Mouse (Mus musculus) A20 (cell line): ENCODE data around the gene Npffr2.
"Not testable (repeated sequence)": the region's sequence is repeated elsewhere in the genome, so short reads cannot be mapped to it uniquely, and the experiment has no call there.

ENCODE experiments used
- DNase-seq: peaks from one replicate; pipeline ENCODE4 v3.0.0-alpha.2; 2011; ENCODE audit warnings: low read depth, low spot score

Npffr2 gene

DNA sequence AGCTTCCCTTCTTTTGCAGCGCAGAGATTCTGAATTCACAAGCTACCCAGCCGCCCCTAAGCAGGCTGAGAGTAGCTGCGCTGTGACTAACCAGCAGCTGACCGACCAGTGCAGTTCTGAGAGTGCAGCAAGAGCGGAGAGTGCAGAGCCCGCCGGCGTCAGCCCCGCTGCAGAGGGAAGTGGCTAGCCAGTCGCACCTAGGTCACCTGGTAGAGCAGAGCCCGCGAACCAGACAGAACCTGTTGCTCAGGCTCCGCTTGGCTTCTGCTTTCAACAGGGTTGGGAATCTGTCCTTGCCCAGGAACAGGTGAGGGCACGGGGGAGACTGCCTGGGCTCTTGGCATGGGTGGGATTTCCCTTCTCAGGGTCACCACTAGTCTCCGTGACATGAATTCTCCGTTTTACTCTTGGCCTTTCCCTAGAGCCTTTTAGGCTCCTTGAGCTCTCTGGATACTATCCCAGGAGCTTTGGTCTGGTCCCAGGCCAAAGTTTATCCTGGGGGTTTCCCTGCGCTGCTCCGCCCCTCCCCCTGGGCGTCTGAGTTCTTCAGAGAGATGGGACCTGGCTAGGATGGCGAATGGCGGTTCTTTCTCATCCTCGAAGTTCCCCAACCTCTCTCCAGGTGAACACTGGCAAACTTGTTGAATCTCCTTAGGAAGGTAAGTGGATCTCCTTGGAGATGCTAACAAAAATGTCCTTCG is at the start of gene Npffr2:
Npffr2 (plus strand) TSS at position 552 of the 701 bp plus-strand sequence.
- DNase-seq: no peak

DNA sequence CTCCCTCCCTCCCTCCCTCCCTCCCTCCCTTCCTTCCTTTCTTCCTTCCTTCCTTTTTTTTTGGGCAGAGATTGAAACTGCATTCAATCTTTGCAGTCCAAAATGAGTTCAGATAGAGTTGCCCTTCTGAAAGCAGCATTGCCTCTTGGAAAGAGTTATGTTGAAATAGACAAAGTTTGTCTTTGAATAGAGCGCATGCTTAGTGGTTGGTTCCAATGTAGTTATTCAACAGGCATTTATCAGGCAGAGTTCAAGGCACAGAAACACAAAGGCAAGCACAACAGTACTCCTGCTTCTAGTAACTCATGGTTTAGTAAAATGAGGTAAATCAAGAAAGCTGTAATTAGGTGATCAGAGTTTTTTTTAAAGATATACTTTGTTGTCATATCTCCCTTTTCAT is 34.7 kb upstream of the Npffr2 start:
- no peak for DNase-seq

DNA sequence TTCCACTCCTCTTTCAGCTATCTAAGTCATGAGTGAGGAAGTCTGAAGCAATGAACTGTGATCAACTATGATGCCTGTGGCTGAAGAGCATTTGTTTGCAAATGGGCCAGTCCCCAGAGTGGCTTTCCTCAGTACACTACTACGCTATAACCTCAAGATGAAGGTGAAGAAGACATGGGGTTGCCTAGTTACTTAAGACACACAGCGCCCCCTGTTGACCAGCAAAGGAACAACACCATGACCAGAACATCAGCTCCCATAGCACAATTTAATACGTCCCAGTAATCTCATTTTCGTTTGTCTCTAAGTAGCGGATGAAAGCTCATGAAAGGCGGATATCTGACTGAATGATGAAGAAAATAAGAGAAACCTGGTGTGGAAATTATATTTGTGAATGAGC is 27.0 kb upstream of the Npffr2 start:
- no peak for DNase-seq

DNA sequence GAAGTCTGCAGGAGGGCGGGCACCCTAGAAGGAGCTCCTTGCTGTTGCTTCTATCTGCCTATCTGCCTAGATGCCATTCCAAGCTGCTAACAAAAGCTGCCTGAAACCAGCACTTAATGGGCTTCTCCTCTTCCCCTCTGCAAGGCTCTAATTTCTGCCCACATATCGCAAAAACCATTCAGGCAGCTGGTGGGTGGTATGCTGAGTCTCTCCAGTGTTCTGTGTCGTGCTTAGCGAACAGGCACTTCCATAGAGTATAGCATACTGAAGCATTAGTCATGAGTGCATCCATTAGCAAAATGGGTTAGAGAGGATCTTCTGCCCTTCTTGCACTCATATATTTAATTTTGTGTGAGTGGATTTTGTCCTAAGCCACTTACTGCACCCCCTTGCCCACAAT is 8.6 kb upstream of the Npffr2 start:
- DNase-seq: no peak

DNA sequence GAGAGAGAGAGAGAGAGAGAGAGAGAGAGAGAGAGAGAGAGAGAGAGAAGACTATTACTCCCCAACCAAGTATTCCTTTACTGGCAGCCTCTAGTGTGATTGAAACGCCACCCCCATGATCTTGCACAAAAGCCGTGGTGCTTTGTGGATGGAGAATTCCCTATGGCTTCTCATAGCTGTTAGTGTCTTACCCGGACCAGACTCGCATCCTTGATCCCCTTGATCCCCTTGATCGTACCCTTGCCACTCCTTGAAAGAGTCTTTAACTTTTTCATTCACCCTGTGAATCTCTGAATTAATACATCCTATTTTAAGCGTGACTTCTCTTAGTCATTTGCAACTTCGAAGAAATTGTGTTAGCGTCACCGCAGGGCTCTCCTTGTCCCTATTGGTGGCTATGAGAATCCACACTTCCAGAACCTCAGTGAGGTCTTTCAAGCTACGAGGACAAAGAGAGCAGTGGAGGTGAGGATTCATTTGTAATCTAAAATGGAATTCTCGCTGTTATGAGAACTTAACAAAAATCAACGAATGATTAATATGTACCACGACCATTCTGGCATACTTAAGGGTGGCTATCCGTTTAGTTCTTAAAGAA is 949 bp upstream of the Npffr2 start:
- DNase-seq: no peak

DNA sequence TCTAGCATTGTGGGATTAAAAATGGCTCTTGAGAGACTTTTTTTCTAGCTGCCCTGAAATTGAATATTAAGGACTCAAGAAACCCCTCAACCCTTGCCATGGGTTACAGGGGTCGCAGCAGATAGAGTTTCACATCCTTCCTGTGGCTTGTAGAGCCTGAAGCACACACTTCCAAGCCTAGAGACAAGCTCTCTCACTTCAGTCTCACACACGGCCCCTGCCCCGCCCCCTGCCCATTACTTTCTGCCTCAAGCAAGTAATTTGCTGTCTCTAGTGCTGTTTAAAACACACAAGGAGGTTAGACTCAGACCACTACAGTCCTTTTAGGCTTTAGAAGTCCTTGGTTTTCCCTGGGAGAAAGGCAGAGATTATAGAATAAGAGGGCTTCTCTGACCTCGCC is 1.7 kb downstream of the Npffr2 start:
- DNase-seq: no peak

DNA sequence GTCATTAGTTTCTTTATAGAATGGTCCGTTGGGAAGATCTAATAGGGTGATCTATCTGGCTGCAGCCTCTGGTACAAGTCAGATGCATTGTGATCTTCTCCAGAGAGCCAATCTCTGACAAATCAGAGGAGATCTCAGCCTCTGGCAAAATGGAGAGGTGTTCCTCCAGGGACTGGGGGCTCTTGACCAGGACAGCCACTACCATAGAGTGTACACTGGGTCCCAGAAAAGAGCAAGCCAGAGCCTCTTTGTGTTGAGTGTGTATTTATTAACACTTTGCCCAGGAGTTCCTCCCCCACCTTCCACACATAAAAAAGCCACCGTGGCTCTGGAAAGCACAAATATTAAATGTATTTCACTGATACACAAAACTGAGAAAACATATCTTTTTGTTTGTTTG is 2.2 kb downstream of the Npffr2 start:
- DNase-seq: no peak

DNA sequence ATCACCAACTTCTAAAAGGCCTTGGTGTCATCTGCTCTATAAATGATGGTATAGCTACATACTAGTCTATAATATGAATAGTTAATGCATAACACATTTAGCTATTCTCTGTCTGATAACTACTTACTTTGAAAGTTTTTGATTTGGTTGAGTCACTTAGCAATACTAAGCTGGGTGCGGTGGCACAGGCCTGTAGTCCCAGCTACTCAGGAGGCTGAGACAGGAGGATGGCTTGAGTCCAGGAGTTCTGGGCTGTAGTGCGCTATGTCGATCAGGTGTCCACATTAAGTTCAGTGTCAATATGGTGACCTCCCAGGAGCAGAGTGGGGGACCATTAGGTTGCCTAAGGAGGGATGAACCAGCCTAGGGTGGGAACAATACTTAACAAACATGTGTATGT is 8.8 kb downstream of the Npffr2 start:
- no peak for DNase-seq

DNA sequence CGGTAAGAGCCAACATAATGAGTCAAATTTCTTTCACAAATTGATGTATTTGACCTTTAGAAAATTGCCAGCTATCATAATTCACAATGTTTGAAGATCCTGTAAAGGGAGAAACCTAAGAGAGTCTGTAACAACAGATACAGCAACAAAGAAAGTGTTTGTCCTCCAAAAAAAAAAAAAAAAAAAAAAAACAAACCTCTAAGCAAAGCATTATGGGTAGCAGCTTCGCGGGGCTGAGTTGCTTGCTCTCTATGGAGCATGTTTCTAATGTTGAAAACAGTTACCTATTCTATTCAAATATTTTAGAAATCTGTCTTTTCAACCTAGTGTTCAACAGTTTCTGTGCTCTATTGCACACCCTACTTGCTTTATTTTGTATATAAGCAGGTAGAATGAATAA is 15.2 kb downstream of the Npffr2 start:
- DNase-seq: no peak

DNA sequence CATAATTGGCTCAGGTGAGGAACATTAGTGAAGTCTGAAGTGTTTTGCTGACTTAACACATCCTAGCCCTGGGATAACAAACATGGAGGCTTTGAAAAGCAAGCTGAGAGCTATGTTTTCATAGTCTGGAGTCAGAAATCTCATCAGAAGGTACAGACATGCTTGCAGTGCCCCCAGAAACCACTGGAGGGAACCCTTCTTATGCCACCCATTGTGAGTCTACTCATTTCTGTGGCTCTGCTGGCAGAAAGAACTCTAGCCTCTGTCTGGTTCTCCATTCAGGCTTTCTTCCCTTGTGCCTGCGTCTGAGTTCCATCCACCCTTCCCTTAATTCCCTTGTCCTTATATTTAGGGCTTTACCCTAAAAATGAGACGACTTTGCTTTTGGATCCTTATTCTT is 16.2 kb downstream of the Npffr2 start:
- DNase-seq: no peak

DNA sequence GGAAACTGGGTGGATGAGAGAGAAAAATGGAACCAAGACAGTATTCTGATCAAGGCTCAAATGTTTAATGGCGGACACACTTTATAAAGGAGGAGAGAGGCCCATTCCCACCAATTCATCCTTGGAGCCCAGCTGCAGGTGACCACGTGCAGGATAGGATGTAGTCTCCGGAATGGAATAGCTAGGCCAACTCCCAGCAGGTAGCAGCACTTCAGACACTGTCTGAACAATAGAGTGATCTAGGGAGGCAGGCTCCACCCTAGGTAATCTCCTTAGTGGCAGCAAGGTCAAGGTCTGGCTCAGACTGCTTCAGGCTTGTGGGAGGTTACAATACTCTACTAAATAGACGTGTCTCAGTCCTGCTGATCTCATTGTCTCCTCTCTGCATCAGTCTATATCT is 31.9 kb downstream of the Npffr2 start:
- DNase-seq: not testable (repeated sequence)

DNA sequence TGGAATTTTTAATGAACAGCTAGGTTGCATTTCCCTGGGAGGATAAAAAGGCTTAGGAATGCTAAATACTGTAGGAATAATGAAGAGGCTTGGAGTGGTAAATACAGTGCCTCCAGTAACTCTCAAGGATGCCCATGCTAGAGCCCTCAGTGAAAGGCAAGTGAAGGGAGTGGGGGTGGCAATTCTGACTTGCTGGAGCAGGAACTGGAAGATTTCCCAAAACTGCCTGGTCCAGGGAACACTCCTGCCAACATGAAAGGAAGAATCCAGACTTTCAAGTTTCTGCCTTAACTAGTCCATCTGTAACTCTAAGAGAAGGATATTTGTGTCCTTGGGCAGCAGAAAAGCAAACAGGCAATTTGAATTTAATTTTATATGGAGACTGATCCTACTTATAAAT is 34.2 kb downstream of the Npffr2 start:
- DNase-seq: no peak

DNA sequence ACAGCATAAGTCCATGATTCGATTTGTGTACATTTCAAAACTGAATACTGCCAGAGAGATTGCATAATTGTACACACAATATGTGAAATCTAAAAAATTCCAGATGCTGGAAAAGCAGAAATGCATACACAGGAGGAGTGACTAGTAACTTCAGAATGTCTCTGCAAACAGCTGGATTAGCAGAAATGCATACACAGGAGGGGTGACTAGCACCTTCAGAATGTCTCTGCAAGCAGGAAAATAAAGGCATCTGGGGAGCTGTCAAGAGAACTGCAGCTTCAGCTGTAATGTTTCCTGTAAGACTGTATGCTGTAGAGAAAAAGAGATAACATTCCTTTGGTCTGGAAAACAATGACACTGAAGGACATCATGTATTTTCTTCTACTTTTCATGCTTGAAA is 51.4 kb downstream of the Npffr2 start:
- DNase-seq: no peak

DNA sequence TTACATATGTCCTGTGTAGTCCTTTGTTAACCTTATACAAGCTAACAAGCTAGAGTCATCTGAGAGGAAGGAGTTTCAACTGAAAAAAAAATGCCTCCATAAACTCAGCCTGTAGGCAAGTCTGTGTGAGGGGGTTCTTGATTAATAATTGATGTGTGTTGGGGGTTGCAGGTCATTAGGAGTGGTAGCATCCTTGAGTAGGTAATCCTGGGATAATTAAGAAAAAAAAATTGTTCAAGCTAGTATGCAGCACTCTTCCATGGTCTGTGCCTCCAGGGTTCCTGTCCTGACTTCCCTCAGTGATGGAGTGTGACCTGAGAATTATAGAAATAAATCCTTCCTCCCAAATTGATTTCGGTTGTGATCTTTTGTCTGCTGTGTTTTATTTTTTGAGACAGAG is 52.0 kb downstream of the Npffr2 start:
- no peak for DNase-seq

DNA sequence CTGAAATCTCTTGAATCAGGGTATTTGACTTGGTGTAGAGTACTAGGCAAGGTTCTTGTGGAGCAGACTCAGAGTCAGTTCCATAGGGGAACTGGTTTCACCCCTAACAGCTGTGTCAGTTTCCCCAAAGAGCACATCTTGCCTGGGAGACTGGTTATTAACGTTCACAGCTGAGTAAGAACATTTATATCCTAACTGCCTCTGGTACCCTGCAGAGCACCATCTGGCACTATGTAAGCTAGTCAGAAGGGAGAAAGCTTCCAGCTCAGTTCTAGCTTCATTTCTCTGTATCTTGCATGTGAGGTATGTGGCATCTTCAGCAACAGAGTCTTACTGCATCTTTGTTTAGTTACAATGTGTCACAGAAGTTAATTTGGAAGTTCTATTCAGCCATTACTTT is 53.9 kb downstream of the Npffr2 start:
- DNase-seq: no peak

DNA sequence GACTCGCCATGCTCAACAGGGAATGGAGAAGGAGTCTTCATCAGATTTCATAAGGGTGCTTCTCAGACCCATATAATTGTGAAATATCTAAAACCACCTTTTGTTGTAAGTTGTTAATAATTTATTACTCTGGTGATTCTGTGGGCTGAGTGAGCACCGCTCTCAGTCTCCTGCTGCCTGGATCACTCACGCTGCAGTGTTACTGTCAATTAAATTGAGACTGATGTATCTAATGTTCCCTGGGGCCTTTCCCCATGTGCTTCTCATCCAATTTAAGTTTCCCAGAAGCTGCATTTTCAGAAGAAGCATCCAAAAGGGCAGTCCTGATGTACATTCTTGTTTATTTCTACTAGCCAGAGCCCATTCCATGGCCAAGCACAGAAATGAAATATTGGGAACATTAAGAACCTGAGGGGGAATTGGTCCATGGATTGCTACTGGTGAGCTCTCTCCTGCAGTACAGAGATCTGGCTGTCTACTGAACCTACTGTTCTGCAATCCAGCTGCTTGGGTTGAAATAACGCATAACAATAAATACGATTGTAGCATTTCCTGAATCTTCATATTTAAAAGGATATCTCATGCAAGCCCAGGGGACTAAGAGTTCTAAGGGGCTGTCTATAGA is 54.6 kb downstream of the Npffr2 start:
- DNase-seq: no peak

DNA sequence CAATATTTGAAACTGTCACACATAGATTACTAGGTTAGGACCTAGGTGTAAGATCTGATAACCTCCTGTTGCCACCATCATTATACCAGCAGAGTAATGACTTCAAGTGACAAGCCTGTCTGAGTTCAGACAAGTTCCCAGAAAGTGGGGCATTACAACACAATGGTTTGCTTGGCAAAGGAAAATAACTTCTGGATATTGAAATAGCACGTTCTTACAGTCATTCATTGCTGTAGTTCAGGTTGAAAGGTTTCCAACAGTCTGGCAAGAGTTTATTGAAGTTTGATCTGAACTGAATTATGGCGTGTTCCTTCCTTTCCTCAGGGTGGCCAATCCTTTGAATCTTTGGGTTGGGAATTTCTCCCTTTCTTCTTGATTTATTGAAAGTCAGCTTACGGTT is 57.8 kb downstream of the Npffr2 start:
- no peak for DNase-seq

DNA sequence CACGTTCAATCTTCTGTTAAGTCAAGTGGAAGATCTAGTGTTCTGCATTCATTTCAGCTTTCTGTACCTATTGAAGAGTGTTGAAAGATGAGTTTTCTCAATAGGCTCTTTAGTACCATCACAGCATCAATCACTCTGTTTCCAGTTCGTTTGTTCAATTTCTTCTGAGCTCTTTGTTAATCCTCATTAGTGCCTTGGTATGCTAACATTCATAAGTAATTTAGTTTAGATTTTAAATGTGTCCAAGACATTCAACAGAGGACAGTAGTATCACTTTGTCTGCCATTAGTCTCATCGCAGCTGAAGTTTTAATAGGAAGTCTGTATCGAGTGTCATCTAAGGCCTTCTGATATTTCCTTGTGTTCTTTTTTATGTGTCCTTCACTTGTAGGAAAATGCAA is 65.1 kb downstream of the Npffr2 start:
- DNase-seq: no peak

DNA sequence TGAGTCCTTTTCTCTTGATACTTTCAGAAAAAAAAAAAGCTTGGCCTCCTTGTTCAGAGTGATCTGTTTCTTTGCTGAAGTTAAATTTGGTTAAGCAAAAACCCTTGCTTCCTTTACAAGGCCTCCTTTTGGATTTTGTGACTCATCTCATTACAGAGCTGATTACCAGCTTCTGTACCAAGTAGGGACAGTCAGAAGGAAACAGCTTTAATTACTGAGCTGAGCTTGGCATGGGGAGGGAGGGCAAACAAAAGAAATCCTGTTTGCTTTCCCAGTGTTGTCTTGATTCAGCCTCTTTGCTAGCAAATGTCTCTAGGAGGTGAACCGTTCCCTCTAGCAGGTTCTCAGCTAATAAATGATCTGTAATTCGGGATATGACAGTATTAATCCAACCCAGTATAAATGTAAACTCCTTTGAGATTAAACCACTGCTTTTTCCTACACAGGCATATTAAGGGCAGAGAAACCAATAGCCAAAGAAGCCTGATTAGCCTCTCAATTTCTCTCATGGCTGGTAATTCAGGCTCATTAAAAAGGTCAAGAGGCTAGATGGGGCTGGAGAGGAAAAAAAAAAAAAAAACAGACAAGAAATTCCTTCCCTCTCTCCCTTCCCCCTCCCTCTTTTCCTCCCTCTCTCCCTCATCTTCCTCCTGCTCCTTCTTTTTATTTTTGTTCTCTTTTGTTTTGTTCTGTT is 84.2 kb downstream of the Npffr2 start:
- DNase-seq: no peak

DNA sequence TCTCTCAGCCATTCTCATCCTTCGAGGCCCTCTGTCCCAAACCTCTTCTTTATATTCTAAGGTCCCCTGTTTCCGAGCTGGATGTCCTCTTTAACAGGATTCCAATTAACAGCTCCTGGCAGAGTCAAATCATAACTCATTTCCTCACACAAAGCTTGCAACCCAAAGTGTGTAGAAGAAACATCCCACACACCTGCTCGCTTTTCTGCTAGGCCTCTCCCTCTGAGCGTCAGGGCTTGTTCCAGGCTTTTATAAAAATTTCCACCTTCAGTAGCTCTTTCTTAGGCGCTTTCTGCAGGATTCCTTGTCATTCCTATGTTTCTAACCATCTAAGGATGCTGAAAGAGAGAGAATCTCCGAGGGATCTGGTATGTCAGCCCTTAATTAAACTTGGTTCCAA is 85.0 kb downstream of the Npffr2 start:
- DNase-seq: no peak

DNA sequence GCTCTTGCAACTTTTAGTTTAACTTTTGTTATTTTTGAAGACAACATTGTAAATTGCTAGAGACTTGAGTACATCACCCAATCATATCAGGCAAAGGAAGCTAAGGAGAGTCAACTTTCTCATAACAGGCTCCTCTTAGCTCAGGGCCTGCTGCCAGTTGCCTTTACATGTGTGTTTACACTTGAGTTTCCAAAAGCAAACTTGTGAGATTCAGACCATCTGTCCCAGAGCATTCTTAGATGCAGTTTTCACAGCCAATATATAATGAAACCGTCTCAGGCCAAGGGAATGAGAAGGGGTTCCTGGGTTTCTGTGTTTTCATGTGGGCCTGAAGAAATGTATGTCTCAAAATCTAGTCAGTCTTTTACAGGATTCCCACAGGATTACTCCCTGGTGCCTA is 104.4 kb downstream of the Npffr2 start:
- DNase-seq: no peak
